Mouse (Mus musculus): ENCODE measurements at regions not wholly inside any gene's neighbourhood (a gene's known extent, or its start where the extent isn't known, plus 50 kb on each side); places are given as distances from the start of the nearest gene placed in this dataset.

DNA sequence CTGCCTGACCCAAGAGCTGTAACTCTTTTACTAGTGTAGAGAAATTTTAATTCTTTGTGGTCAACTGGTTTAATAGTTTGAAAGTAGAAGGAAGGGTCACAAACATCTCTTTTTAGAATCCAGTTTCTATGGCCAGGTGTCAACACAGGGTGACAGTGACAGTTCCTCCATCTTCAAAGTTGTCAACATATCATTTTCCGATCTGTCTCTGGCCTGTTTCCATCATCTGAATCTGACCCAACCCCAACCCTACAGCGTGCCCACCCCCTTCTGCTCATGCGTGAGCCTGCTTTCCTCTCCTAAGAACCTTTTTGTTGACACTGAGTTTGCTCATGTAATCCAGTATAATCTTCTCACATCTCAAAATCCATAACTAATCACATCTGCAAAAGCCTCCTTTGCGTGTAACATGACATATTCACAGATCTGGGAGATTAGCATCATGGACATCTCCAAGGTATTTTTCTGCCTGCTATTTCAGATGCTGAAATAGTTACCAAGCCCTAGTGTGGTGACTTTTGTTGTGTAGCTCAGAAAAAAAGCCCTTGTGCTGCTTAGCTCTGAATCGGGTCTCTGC lies 168.4 kb downstream of the B3gnt2 start:
- no peak for DNase-seq

DNA sequence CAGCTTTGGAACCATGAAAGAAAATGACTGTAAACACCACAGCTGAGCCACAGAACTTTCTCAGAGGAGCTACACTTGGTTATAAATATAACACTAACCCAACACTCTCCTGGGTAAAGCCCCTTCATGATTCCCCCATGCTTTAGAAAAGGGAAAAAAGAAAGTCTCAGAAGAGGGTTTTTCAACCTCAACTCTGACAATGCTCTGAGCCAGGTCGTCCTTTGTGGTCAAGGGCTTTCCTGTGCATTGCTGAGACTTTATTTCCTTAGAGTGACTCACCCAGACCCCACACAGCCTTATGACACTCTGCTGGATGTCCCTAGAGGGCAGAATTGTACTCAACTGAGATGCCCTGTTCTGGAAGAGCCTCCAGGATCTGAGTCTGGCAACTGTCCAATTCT lies 167.8 kb downstream of the B3gnt2 start:
- peak; percentile 32 to 37 for DNase-seq

DNA sequence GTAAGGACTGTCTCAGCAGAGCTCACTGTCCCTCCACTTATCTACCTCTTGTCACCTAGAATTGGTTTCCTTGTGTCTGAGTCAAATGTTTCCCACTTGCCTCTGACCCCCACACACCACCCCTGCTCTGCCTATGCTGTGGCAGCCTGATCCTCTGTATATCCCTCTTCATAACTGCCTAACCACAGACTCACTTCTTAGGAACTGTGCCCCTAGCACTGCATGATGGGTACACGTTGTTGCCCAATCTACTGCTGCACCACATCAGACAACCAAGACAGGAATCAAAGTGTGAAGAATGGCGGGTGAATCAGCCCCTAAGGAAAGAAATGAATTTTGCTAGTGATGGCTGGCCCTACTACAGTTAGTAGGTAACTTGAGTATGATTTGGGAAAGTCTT lies 167.4 kb downstream of the B3gnt2 start:
- no peak for DNase-seq

GRCm38 (mm10) chr11:22693984-22694383 lies 166.8 kb downstream of the B3gnt2 start:
- DNase-seq: no peak

DNA sequence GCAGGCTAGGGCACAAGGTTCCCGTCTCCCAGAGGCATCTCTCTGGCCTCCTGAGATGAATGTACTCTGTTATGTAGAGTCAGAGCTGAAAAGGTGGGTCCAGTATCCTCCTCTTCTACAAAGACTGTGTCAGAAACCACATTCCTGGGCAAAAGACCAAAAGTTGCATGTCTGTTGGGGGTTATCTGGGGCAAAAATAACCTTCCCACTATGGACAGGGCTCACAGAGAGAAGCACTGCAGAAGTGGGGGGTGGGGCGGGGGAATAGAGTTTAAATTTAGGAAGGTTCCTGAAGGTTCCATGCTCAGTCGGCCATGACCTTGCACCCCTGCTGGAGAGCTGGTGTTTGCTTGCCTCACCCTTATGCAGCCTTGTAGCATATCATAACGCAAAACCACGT lies 165.9 kb downstream of the B3gnt2 start:
- peak in 1 of 2 experiments; percentile 40 for DNase-seq

GRCm38 (mm10) chr11:22695237-22695636 lies 165.5 kb downstream of the B3gnt2 start:
- no peak for DNase-seq

GRCm38 (mm10) chr11:22698057-22698941 lies 162.5 kb downstream of the B3gnt2 start:
- DNase-seq: peak; percentile 26 to 42

DNA sequence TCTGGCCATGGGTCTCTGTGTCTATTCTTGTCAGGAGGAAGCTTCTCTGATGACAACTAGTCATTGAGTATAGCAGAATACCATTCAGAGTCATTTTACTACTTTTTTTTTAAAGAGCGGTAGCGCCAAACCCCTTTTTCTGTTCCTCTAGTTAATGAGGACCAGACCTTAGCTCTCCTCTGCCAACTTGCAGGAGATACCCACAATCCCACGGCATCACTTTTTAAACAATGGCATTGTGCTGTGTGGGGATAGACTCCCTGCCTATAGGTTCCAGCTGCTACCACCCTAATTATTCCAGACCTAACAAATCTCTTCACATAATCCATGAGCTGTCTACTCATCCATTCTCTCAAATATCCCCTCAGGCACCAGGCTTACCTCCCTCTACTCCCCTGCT lies 154.7 kb downstream of the B3gnt2 start:
- DNase-seq: no peak
